Mouse (Mus musculus) neural tube, embryonic 15.5 days (tissue): ENCODE measurements around the gene Mamdc4. TPM values are rescaled to one million over a fixed set of nuclear protein-coding genes. Genes with fewer than 3 reads are reported as not detected.

ENCODE experiments used
- ATAC-seq: fragments of 200-750 bp; cut with Nextera tagmentation; 2 replicates; pipeline ENCODE4 v1.8.0; 2017; ENCODE audit warnings: mild to moderate bottlenecking, moderate TSS enrichment, moderate library complexity; ENCODE audit not compliant: low FRiP score
- H3K27ac ChIP-seq: fragments of 300-500 bp; sonication (generic); replicated peaks from 2 replicates; pipeline ENCODE4 v1.5.1; 2015; ENCODE audit warnings: mild to moderate bottlenecking, inconsistent platforms
- H3K27me3 ChIP-seq: fragments of 300-500 bp; sonication (generic); replicated peaks from 2 replicates; pipeline ENCODE4 v1.6.1; 2015; ENCODE audit warnings: inconsistent platforms
- H3K36me3 ChIP-seq: fragments of 300-500 bp; sonication (generic); 2 replicates; pipeline ENCODE4 v1.6.1; 2015; ENCODE audit warnings: inconsistent platforms
- H3K4me1 ChIP-seq: fragments of 300-500 bp; sonication (generic); 2 replicates; pipeline ENCODE4 v1.6.1; 2015; ENCODE audit warnings: inconsistent platforms
- H3K4me2 ChIP-seq: fragments of 300-500 bp; sonication (generic); 2 replicates; pipeline ENCODE4 v1.6.1; 2015; ENCODE audit warnings: inconsistent platforms, mild to moderate bottlenecking, moderate library complexity
- H3K4me3 ChIP-seq: fragments of 300-500 bp; sonication (generic); replicated peaks from 2 replicates; pipeline ENCODE4 v1.5.1; 2015; ENCODE audit warnings: mild to moderate bottlenecking, inconsistent platforms
- H3K9ac ChIP-seq: fragments of 300-500 bp; sonication (generic); replicated peaks from 2 replicates; pipeline ENCODE4 v1.6.1; 2015; ENCODE audit warnings: mild to moderate bottlenecking, inconsistent platforms
- H3K9me3 ChIP-seq: fragments of 300-500 bp; sonication (generic); replicated peaks from 2 replicates; pipeline ENCODE4 v1.6.1; 2016; ENCODE audit warnings: inconsistent platforms
- WGBS: fragments of 180-500 bp; shearing (Covaris S2); methylation state at CpG from one replicate; pipeline ENCODE4 v1.1.7; 2015; ENCODE audit warnings: mixed read lengths; 5-methylcytosine and 5-hydroxymethylcytosine counted together
- polyA plus RNA-seq: library from polyadenylated mRNA; unstranded; fragments of >200 nt; fragmentation: Nextera tagmentation; extraction: Ambion mirVana; gene quantifications from 2 replicates; pipeline ENCODE4 v1.2.1, GENCODE M21; 2015

Gene Mamdc4
- polyA plus RNA-seq = 2.3 and 33.0 TPM in 2 replicates

- H3K36me3 ChIP-seq = peaks cover 20% of the 10 kb centered on the region
- under 1% methylated on average over 42 of the region's 45 CpGs for WGBS
- H3K9me3 ChIP-seq = no peaks in the 10 kb centered on the region
- peak within 1 kb of the TSS; percentile 95 for H3K27ac ChIP-seq
- H3K27me3 ChIP-seq = peaks cover 38% of the 10 kb centered on the region
- peak; percentile 97 for ATAC-seq
- peaks cover 61% of the 10 kb centered on the region for H3K4me1 ChIP-seq
- peak within 1 kb of the TSS; percentile 82 for H3K4me2 ChIP-seq
- peak within 1 kb of the TSS; percentile 51 for H3K9ac ChIP-seq
- H3K4me3 ChIP-seq = peak within 1 kb of the TSS; percentile 64
These were observed at the start of gene Mamdc4, which contains the start of gene Phpt1 for GRCm38 (mm10) chr2:25574579-25575431. Gene Mamdc4 (minus strand): TSS chr2:25574845. Gene Phpt1 (minus strand): TSS chr2:25575224.

GRCm38 (mm10) chr2:25621229-25622200 lies 46.9 kb upstream of the Mamdc4 start, which contains the start of gene Tmem141:
Gene Tmem141 (minus strand): TSS chr2:25622005.
- peak within 1 kb of the TSS; percentile 55 for H3K9ac ChIP-seq
- peak within 1 kb of the TSS; percentile 83 for H3K4me2 ChIP-seq
- peak within 1 kb of the TSS; percentile 75 for H3K27ac ChIP-seq
- peak; percentile 94 for ATAC-seq
- H3K4me1 ChIP-seq = peaks cover 15% of the 10 kb centered on the region
- H3K36me3 ChIP-seq = no peaks in the 10 kb centered on the region
- H3K27me3 ChIP-seq = peaks cover 20% of the 10 kb centered on the region
- H3K9me3 ChIP-seq = no peaks in the 10 kb centered on the region
- peak within 1 kb of the TSS; percentile 55 for H3K4me3 ChIP-seq
- WGBS = 7% methylated on average over 34 of the region's 34 CpGs

- ATAC-seq = no peak
These were observed 46.2 kb upstream of the Mamdc4 start for GRCm38 (mm10) chr2:25620852-25621228.

GRCm38 (mm10) chr2:25620386-25620785 lies 45.7 kb upstream of the Mamdc4 start:
- Histone ChIP-seq H3K36me3 (no peaks in the 10 kb centered on the region), H3K9ac (no peak overlapping the region), H3K9me3 (no peaks in the 10 kb centered on the region), H3K4me1 (peaks cover 20% of the 10 kb centered on the region), H3K4me2 (peak overlapping the region; percentile 83; the same call in 1 of the 2 replicates), H3K4me3 (no peak overlapping the region), H3K27ac (no peak overlapping the region), H3K27me3 (peaks cover 31% of the 10 kb centered on the region)
- ATAC-seq = no peak
- WGBS = 85% methylated on average over 6 of the region's 6 CpGs

More at GRCm38 (mm10) chr2:25620852-25621228, 46.2 kb upstream of the Mamdc4 start:
- Histone ChIP-seq H3K9ac (peak overlapping the region; percentile 55; the same call in 1 of the 2 replicates), H3K9me3 (no peaks in the 10 kb centered on the region), H3K27ac (peak overlapping the region; percentile 75; the same call in 1 of the 2 replicates), H3K4me1 (peaks cover 20% of the 10 kb centered on the region), H3K27me3 (peaks cover 27% of the 10 kb centered on the region), H3K36me3 (no peaks in the 10 kb centered on the region), H3K4me2 (peak overlapping the region; percentile 83), H3K4me3 (peak overlapping the region; percentile 55)
- 88% methylated on average over 4 of the region's 4 CpGs for WGBS

GRCm38 (mm10) chr2:25617578-25617977 lies 42.9 kb upstream of the Mamdc4 start, which contains the start of gene Ccdc183:
Gene Ccdc183 (minus strand): TSS chr2:25617678.
- no peak for ATAC-seq
- WGBS = 75% methylated on average over 3 of the region's 3 CpGs

GRCm38 (mm10) chr2:25616398-25616797 lies 41.8 kb upstream of the Mamdc4 start:
- Histone ChIP-seq H3K4me1 (peaks cover 15% of the 10 kb centered on the region), H3K4me2 (peak overlapping the region; percentile 17; the same call in 1 of the 2 replicates), H3K27me3 (peaks cover 48% of the 10 kb centered on the region), H3K9ac (no peak overlapping the region), H3K27ac (no peak overlapping the region), H3K9me3 (no peaks in the 10 kb centered on the region), H3K36me3 (no peaks in the 10 kb centered on the region), H3K4me3 (no peak overlapping the region)
- 18% methylated on average over 22 of the region's 22 CpGs for WGBS
- no peak for ATAC-seq

More at GRCm38 (mm10) chr2:25617578-25617977, 42.9 kb upstream of the Mamdc4 start, which contains the start of gene Ccdc183:
- Histone ChIP-seq H3K36me3 (no peaks in the 10 kb centered on the region), H3K4me3 (no peak within 1 kb of the TSS), H3K4me2 (0 out of 2 replicates have a peak within 1 kb of the TSS, but pooled peaks have one; percentile 17), H3K27ac (no peak within 1 kb of the TSS), H3K9ac (no peak within 1 kb of the TSS), H3K9me3 (no peaks in the 10 kb centered on the region), H3K4me1 (peaks cover 20% of the 10 kb centered on the region), H3K27me3 (peaks cover 48% of the 10 kb centered on the region)

- peak overlapping the region; percentile 94 for H3K27ac ChIP-seq
- H3K9ac ChIP-seq = peak overlapping the region; percentile 29; the same call in 1 of the 2 replicates
- H3K27me3 ChIP-seq = 0 out of 2 replicates have a peak, but pooled peaks cover 4% of the 10 kb centered on the region
- peak; percentile 26 for ATAC-seq
- no peaks in the 10 kb centered on the region for H3K36me3 ChIP-seq
- 67% methylated on average over 10 of the region's 10 CpGs for WGBS
- H3K4me3 ChIP-seq = peak overlapping the region; percentile 96
- H3K4me1 ChIP-seq = peaks cover 30% of the 10 kb centered on the region
- peak overlapping the region; percentile 65 for H3K4me2 ChIP-seq
- no peaks in the 10 kb centered on the region for H3K9me3 ChIP-seq
These were observed 34.0 kb upstream of the Mamdc4 start for GRCm38 (mm10) chr2:25608671-25609070.

GRCm38 (mm10) chr2:25607761-25608622 lies 33.3 kb upstream of the Mamdc4 start, which contains the start of gene Rabl6:
Gene Rabl6 (minus strand): TSS chr2:25608521.
- under 1% methylated on average over 80 of the region's 80 CpGs for WGBS
- peak; percentile 93 for ATAC-seq
- Histone ChIP-seq H3K4me2 (peak within 1 kb of the TSS; percentile 65), H3K4me1 (peaks cover 30% of the 10 kb centered on the region), H3K4me3 (peak within 1 kb of the TSS; percentile 96), H3K9ac (peak within 1 kb of the TSS; percentile 99), H3K36me3 (no peaks in the 10 kb centered on the region), H3K27ac (peak within 1 kb of the TSS; percentile 94), H3K27me3 (no peaks in the 10 kb centered on the region), H3K9me3 (no peaks in the 10 kb centered on the region)

GRCm38 (mm10) chr2:25602526-25602925 lies 27.9 kb upstream of the Mamdc4 start:
- no peak overlapping the region for H3K4me2 ChIP-seq
- H3K9me3 ChIP-seq = no peaks in the 10 kb centered on the region
- 95% methylated on average over 5 of the region's 5 CpGs for WGBS
- ATAC-seq = no peak
- H3K36me3 ChIP-seq = peaks cover 53% of the 10 kb centered on the region
- H3K4me1 ChIP-seq = peaks cover 19% of the 10 kb centered on the region
- no peaks in the 10 kb centered on the region for H3K27me3 ChIP-seq
- no peak overlapping the region for H3K27ac ChIP-seq
- H3K9ac ChIP-seq = no peak overlapping the region
- no peak overlapping the region for H3K4me3 ChIP-seq

GRCm38 (mm10) chr2:25600037-25600436 lies 25.4 kb upstream of the Mamdc4 start:
- Histone ChIP-seq H3K9ac (no peak overlapping the region), H3K4me2 (no peak overlapping the region), H3K4me1 (no peaks in the 10 kb centered on the region), H3K4me3 (no peak overlapping the region), H3K9me3 (no peaks in the 10 kb centered on the region), H3K27ac (no peak overlapping the region), H3K27me3 (no peaks in the 10 kb centered on the region), H3K36me3 (peaks cover 76% of the 10 kb centered on the region)
- WGBS = 90% methylated on average over 2 of the region's 2 CpGs
- no peak for ATAC-seq
